Mouse (Mus musculus) kidney, adult 2 months (tissue): ENCODE data around the gene Vsig8.

Experiments
- CTCF ChIP-seq: fragments of 200-500 bp; conservative IDR thresholded peaks from 2 replicates; pipeline ENCODE4 v1.5.1; 2011; ENCODE audit warnings: low read depth, mild to moderate bottlenecking, control low read depth, low read length, moderate library complexity, mixed read lengths; ENCODE audit not compliant: insufficient read depth, insufficient read length
- POLR2A ChIP-seq: fragments of 200-500 bp; IDR thresholded peaks from one replicate; pipeline ENCODE4 v1.6.1; 2011; ENCODE audit warnings: low read depth, low read length, control low read depth

GRCm38 (mm10) chr1:172507001-172507400 is 48.7 kb upstream of the Vsig8 start:
- TF ChIP-seq CTCF: no peak
- no peak for TF ChIP-seq POLR2A
